Mouse (Mus musculus): ENCODE data around the gene Vangl1.
"Not testable (repeated sequence)": the region's sequence is repeated elsewhere in the genome, so short reads cannot be mapped to it uniquely, and the experiment has no call there.

Gene Vangl1

GRCm38 (mm10) chr3:102167555-102168210 lies 36.8 kb downstream of the Vangl1 start:
- DNase-seq: no peak

- DNase-seq: no peak
These were observed 37.7 kb downstream of the Vangl1 start for GRCm38 (mm10) chr3:102166794-102167193.

GRCm38 (mm10) chr3:102166287-102166620 lies 38.2 kb downstream of the Vangl1 start:
- DNase-seq: no peak

- no peak for DNase-seq
These were observed 38.8 kb downstream of the Vangl1 start for GRCm38 (mm10) chr3:102165536-102166286.

- DNase-seq: no peak
These were observed 39.6 kb downstream of the Vangl1 start for GRCm38 (mm10) chr3:102164911-102165310.

GRCm38 (mm10) chr3:102163861-102164260 lies 40.6 kb downstream of the Vangl1 start:
- DNase-seq: not testable (repeated sequence)

GRCm38 (mm10) chr3:102159423-102160325 lies 44.8 kb downstream of the Vangl1 start:
- no peak for DNase-seq

- no peak for DNase-seq
These were observed 45.6 kb downstream of the Vangl1 start for GRCm38 (mm10) chr3:102158759-102159422.

GRCm38 (mm10) chr3:102157652-102158051 lies 46.8 kb downstream of the Vangl1 start:
- DNase-seq: no peak

- no peak for DNase-seq
These were observed 47.8 kb downstream of the Vangl1 start for GRCm38 (mm10) chr3:102156737-102157136.

GRCm38 (mm10) chr3:102154107-102154506 lies 50.4 kb downstream of the Vangl1 start:
- no peak for DNase-seq

- DNase-seq: no peak
These were observed 51.6 kb downstream of the Vangl1 start for GRCm38 (mm10) chr3:102152872-102153271.

GRCm38 (mm10) chr3:102152471-102152870 lies 52.0 kb downstream of the Vangl1 start:
- no peak for DNase-seq

- DNase-seq: no peak
These were observed 52.6 kb downstream of the Vangl1 start for GRCm38 (mm10) chr3:102151850-102152249.

- DNase-seq: no peak
These were observed 54.6 kb downstream of the Vangl1 start for GRCm38 (mm10) chr3:102149941-102150340.

GRCm38 (mm10) chr3:102147189-102147588 lies 57.3 kb downstream of the Vangl1 start:
- no peak for DNase-seq

GRCm38 (mm10) chr3:102146428-102146827 lies 58.1 kb downstream of the Vangl1 start:
- DNase-seq: no peak

- no peak for DNase-seq
These were observed 58.7 kb downstream of the Vangl1 start for GRCm38 (mm10) chr3:102145645-102146386.

GRCm38 (mm10) chr3:102144401-102144800 lies 60.1 kb downstream of the Vangl1 start:
- DNase-seq: no peak

- DNase-seq: no peak
These were observed 61.0 kb downstream of the Vangl1 start for GRCm38 (mm10) chr3:102143536-102143935.

- DNase-seq: no peak
These were observed 61.5 kb downstream of the Vangl1 start for GRCm38 (mm10) chr3:102142947-102143346.

- no peak for DNase-seq
These were observed 62.6 kb downstream of the Vangl1 start for GRCm38 (mm10) chr3:102141893-102142292.
